Mouse (Mus musculus) neural tube, embryonic 10.5 days (tissue): ENCODE results near the gene 4930522H14Rik.
A peak's percentile ranks its signal among the peaks of the same experiment; 100 is the strongest.

Experiments
- DNase-seq: peaks from one replicate; pipeline ENCODE4 v3.0.0-alpha.2; 2017; ENCODE audit warnings: low spot score; ENCODE audit errors: extremely low spot score

Gene 4930522H14Rik

DNA sequence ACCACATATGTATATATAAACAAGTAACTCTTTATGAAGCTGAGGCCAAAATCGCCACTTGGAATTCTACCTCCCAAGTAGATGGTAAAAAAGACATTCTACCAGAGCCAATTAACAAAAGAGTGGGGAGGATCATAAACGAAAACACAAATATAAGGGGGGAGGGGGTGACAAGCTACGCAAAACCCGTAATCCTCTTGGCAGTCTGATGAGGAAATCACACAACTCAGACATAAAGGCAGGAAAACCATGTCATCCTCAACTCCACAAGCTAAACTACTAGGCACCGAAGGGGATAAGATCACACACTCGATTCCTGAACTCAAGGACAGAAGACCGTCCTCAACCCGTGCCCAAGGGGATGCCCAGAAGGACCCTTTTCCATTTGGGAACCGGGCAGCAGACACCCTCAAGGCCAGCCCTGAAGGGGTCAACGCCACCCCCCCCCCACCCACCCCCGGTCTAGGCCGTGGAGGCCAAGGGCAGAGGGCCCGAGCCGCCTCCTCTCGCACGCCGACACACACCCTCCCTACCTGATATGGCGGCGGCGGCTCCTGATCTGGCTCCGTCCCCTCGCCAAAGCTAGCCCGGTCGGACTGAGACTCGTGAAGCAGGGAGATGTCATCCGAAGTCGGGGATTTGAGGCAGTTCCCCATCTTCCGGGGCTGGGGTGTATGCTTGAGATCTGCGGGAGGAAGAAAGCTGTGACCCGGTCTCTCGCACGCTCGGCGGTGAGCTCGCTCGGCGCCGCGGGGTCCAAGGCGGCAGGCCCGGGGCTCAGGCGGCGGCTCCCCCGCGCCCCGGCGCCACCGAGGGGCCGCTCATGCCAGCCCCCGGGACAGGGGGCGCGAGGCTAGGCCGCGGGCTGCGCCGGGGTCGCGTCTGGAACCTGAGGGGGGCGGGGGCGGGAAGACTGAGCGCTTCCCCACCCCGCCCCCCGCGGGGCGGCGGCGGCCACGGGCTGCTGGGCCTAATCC is 55.2 kb downstream of the 4930522H14Rik start:
- peak; percentile 82 for DNase-seq

DNA sequence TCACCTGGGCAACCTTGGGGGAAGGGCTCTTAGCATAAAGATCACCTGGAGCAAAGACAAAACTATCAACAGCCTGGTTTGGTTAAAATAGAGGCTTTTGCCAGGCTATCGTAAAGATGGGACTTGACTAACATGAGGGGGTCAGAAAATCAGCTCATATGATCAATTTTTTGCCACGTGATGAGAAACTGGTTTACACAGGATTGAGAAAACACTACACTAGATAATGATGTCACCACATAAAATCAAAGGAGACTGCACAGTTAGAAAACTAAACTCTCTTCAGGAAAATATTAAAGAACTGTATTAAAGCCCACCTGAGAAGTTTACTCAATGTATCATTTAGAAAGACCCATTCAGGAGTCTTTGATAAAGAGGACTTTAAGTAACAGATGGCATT is 56.0 kb downstream of the 4930522H14Rik start:
- DNase-seq, result no peak

DNA sequence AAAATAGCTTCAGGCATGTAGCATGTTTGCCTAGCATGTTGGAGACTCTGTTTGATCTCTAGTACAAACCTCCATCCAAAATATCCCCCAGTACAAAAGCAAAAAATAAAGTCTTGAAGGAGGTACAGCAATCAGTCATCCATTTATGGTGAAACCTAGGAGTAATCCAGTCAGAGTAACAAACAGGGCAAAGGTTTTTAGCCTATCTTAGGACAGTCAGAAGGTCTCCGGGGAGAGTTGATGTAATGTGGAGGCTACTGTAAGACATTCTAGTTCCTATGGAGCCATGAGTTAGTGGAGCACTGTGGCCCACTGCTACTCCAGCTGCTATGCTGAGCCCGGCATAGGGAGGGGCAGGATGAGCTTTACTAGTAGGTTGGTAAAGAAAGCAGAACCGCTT is 58.5 kb downstream of the 4930522H14Rik start:
- no peak for DNase-seq

DNA sequence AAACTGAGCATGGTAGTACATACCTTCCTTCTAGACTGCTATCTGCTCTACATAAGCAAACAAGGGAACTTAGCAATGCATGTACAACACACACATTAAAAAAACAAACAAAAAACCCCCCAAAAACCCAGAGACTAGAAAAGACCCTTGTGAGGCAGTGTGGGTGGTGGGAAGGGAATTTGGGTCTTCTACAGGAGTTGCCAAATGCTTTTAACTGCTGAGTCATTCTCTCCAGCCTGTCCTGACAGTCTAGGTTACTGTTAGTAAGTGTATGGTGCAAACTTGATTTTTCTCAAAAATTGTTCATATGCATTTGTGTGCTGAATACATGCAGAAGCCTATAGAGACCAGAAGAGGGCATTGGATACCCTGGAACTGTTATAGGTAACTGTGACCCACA is 59.5 kb downstream of the 4930522H14Rik start:
- no peak for DNase-seq

DNA sequence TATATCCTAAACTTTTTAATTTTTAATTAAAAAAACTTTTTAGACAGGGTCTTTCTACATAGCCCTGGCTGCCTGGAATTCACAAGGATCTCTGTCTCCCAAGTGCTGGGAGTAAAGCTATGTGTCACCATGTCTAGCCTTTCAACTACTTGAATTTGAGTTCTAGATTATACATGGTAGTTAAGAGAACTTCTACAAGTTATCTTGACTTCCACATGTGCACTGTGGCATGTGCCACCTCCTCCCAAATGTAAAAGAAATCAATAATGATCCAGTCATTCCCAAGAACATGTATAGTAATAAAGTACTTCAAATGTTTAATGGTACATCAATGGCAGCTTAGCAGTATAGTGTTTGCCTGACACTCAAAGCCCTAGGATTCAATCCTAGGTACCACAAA is 63.4 kb downstream of the 4930522H14Rik start:
- no peak for DNase-seq

DNA sequence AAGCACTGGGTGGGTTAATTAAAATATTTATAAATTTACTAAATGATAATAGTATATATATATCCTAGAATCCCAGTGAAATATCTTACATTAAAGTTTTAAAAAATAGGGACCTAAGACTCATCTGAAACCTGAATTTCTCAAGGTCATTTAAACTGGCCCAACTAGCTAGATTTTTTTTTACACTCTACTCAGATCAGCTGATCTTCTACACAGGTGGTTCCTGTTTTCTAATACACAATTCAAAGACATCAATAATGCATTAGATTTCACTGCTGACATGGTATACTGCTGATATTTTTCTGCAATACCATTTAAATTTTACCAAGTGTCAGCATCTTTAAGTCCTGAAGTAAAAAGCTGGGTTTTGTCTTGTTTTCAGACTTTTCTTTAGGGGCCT is 67.2 kb downstream of the 4930522H14Rik start:
- DNase-seq, result no peak

DNA sequence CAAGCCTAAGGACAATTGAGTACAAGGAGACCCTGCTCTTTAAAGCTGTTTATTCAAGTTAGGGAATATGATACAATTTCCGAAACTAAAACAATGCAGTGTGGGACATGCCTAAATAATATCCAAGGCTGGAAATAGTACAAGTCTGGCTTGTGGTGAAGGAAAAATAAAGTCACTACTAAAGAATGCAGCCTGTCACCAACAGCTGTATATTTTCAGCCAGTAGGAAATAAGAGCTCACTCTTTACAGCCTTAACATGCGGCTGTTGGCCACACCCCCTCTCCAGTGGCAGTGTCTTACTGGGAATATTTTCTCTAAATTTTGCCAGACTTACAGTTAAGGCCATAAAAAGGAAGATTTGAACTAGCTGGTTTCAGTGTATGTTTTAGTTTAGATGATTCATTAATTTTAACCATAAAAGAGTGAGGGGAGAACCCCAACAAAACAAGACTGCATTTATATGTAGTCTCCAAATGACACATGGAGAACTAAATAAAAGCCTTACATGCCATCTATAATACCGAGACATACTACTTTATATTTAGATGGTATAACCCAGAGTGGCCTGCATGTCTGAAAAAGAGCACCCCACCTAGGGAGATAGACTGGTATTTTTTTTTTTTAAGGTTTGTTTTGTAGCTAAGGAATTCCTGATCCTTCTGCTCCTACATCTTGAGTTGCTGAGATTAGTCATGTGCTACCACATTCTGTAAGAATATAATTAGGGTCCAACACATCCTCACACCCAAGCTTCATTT is 70.5 kb downstream of the 4930522H14Rik start:
- no peak for DNase-seq

DNA sequence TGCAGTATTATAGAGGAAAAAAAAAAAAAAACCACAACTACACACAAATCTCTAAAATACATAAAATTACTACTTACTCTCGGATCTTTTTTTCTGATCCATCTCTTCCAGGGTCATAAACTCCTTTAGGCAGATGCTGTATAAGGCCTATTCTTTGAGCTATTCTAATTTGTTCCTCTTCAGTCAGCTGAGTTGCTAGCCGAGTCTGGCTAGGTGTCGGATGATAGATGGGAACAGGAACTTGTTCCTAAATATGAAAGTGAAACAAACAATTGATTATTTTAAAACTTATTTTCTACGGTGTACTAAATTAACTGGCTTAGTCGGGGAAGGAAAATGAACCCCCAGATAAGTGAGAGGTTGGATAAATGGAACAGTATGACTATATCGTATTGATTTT is 74.3 kb downstream of the 4930522H14Rik start:
- no peak for DNase-seq
